Mouse (Mus musculus) cerebellum, postnatal 10 days (tissue): ENCODE results near the gene Fthl17f.
A peak's percentile ranks its signal among the peaks of the same experiment; 100 is the strongest.
"Not testable (repeated sequence)": the region's sequence is repeated elsewhere in the genome, so short reads cannot be mapped to it uniquely, and the experiment has no call there.

Experiments used
- DNase-seq, 2 experiments: peaks; one replicate each; pipeline ENCODE4 v3.0.0; 2021; ENCODE audit warnings: mixed read lengths in 2 of 2

Gene Fthl17f

DNA sequence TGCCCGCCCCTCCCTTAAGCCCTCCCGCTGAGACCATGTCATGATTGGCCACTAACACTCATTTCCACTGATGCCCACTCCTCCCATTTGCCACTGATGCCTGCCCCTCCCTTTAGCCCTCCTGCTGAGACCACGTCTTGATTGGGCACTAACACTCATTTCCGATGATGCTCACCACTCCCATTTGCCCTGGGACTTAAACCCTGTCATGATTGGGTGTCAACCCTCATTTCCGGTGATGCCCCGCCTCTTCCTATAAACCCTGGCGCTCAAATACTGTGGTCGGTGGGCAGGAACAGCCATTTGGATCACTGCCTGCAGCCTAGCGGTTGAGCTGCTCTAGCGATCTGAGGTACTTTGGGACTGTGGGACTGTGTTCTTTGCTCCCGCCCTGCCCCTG, at the start of gene Fthl17f:
Gene Fthl17f (plus strand): TSS at position 301 of the 400 bp plus-strand sequence.
- DNase-seq = not testable (repeated sequence)

- no peak for DNase-seq
These were observed 46.7 kb upstream of the Fthl17f start for GRCm38 (mm10) chrX:9016079-9016478.

GRCm38 (mm10) chrX:9019481-9019880, 43.3 kb upstream of the Fthl17f start:
- DNase-seq = no peak

- DNase-seq = not testable (repeated sequence)
These were observed 29.6 kb upstream of the Fthl17f start, which contains the start of gene Fthl17e for GRCm38 (mm10) chrX:9033193-9033592. Fthl17e (plus strand) TSS chrX:9033493.

DNA sequence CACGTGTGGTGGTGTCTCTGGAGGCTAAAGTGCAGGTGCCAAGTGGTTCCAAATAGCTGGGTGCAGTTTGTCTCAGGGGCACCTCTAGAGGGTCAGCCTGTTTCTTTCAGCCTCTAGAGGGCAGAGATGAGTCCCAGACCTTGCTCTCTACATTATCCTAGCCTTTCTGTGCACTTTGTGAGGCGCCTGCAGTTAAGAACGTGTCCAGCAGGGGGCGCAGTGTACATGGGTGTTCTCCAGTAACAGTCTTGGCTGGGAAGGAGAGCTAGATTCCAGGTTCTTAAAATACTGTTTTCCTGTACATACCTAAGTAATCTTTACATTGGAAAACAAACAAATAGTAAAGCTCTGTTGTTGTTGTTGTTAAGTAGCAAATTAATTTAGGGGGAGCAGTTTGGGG, 21.2 kb upstream of the Fthl17f start:
- DNase-seq = peak in 1 of 2 experiments; percentile 14

GRCm38 (mm10) chrX:9060952-9061351, 1.9 kb upstream of the Fthl17f start:
- DNase-seq = peak; percentile 87 to 92

DNA sequence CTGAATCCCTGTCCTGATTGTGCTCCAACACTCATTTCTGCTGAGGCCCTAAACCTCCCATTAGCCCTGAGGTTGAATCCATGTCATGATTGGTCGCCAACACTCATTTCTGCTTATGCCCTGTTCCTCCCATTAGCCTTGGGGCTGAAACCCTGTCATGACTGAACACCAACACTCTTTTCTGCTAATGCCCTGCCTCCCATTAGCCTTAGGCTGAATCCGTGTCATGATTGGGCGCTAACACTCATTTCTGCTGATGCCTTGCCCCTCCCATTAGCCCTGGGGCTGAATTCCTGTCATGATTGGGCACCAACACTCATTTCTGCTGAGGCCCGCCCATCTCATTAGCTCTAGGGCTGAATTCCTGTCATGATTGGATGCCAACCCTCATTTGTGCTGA, 714 bp upstream of the Fthl17f start:
- no peak for DNase-seq

DNA sequence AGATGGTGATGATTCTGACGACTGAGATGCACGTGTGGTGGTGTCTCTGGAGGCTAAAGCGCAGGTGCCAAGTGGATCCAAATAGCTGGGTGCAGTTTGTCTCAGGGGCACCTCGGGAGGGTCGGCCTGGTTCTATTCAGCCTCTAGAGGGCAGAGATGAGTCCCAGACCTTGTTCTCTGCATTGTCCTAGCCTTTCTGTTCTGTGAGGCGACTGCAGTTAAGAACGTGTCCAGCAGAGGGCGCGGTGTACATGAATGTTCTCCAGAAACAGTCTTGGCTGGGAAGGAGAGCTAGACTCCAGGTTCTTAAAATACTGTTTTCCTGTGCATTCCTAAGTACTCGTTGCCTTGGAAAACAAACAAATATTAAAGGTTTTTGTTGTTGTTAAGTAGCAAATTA, 14.9 kb downstream of the Fthl17f start:
- peak; percentile 63 to 89 for DNase-seq

DNA sequence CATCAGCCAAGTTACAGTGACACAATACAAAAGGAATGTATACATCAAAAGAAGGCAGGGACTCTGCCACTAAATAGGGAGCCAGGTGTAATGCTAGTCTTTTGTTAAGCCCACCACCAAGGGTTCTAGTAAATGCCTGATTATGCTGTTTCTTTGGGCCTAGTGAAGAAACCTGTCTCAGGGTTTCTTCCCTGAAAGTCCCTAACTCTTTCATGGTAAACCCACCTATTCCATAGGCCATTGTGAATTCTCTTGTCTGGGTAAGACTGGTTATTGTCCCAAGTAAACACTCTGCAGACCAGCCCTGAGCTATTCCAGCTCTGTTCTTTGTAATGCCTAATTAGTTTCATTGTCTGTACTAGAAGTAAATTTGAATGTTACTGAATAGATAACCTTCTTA, 32.3 kb downstream of the Fthl17f start:
- not testable (repeated sequence) for DNase-seq

DNA sequence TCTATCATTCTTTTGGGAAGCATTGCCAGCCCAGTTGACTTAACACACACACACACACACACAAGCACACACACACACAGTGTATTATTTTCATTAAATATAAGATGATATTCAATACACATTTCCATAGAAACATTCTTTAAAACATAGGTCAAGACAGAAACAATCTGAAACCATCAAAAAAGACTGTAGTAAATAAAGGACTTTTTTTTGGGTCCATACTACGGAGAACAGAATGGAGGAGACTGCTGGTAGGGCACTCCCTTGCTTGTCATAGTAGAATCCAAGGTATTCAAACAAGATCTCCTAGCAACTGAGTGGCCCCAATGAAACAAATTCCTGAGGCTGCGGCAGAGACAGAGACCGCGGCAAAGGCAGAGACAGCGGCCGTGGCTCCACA, 41.4 kb downstream of the Fthl17f start, which contains the start of gene 4930402K13Rik:
Gene 4930402K13Rik (plus strand): TSS at position 301 of the 400 bp plus-strand sequence.
- DNase-seq = no peak

DNA sequence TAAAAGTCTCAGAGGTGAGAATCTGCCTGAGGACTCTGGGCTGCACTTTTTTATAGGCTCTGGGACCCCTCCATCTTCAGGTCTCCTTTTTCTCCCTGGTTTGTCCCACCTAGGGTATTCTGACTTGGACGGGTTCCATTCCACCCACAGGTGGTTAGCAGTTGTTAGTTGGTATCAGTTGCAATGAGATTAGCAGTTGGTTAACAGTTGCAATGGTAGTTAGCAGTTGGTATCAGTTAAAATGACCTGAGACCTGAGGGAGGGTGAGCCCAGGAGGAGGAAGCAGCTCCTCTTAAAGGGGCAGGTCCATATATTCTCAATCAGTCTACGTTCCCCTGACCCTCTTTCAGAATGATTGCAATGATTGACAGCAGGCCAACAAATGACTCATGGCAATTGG, 47.6 kb downstream of the Fthl17f start:
- DNase-seq = no peak
